Mouse (Mus musculus): ENCODE measurements around the gene Psmd4. TPM values are rescaled to one million over a fixed set of nuclear protein-coding genes. Genes with fewer than 3 reads are reported as not detected.
"Not testable (repeated sequence)": the region's sequence is repeated elsewhere in the genome, so short reads cannot be mapped to it uniquely, and the experiment has no call there.

The Psmd4 gene
- polyA plus RNA-seq, 1 experiment = 457 TPM

DNA sequence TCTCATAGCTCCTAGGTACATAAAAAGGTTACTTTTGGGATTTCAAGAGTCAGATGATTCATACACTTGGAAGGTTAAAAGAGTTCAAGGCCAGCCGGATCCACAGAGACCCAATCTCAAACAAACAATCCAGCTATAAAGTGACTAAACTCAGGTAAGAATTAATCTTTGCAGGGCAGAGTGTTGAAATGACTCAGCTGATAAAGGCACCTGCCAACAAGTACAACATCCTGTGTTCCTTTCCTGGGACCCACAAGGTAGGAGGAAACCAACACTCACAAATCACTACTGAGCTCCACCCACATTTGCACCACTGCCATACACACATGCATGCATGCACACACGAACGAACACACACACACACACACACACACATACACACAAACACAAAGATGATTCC lies 13.8 kb downstream of the Psmd4 start:
- no peak for TF ChIP-seq POLR2A (IDR thresholded peaks at IDR 0.05; ENCODE audit: insufficient read depth, low read depth, low read length)
- TF ChIP-seq CTCF (IDR thresholded peaks at IDR 0.05; ENCODE audit: insufficient read depth, low read depth, low read length) = no peak

DNA sequence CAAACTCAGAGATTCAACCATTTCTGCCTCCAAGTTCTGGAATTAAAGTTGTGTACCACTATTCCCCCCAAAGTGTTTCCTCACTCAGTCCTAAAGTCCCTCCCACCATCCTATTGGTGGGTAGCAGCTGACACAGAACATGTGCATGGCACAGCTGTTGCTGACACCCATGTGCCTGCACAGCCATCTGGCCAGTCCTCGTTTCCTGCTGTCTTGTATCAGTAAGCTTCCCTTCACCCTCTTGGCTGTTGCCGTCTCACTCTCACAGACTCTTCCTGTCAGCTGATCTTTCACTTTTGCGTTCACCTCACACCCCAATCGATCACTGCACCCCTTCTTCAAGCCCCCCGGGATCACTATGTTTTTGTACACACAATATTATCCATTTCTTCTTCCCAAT lies 14.7 kb downstream of the Psmd4 start:
- WGBS = 60% methylated on average over 5 of the region's 5 CpGs
- Histone ChIP-seq H3K4me1 (ENCODE audit: control insufficient read depth, insufficient read depth, low read length) (peaks cover 8% of the 10 kb centered on the region), H3K4me3 (ENCODE audit: insufficient read depth, low read depth, low read length) (no peak overlapping the region), H3K27ac (ENCODE audit: insufficient read depth, low read depth, low read length) (no peak overlapping the region)
- TF ChIP-seq CTCF (IDR thresholded peaks at IDR 0.05; ENCODE audit: insufficient read depth, low read depth, low read length) = no peak
- no peak for TF ChIP-seq POLR2A (IDR thresholded peaks at IDR 0.05; ENCODE audit: insufficient read depth, low read depth, low read length)

More for the DNA sequence above, 13.8 kb downstream of the Psmd4 start:
- Histone ChIP-seq H3K27ac (ENCODE audit: insufficient read depth, low read depth, low read length) (no peak overlapping the region), H3K4me3 (ENCODE audit: insufficient read depth, low read depth, low read length) (no peak overlapping the region), H3K4me1 (ENCODE audit: control insufficient read depth, insufficient read depth, low read length) (peaks cover 8% of the 10 kb centered on the region)
- WGBS = 82% methylated on average over 3 of the region's 3 CpGs

DNA sequence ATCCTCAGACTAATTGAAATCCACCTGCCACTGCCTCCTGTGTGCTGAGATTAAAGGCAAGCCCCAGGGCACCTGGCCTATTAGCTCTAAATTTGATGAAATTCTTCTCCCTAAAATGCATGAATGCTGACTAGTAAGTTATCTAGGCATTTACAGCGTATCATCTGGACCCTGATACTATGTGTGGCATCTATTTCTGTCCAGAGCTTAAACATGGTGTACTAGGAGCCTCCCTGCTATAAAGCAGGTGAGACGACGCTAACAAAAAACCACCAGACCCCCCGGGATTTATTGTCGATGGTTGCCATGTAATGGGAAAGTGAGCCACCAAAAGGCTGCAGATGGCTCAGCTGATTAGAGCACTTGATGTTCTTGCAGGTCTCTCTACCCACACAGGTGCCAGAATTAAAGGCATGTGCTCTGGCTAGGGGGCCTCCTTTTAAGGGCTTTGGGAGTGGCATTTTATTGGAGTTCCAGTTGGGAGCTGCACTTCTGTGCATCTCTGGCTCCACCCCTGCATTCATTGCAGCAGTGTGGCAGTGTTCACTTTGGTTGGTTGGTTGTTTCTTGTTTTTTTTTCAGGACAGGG lies 15.3 kb downstream of the Psmd4 start:
- TF ChIP-seq CTCF (IDR thresholded peaks at IDR 0.05; ENCODE audit: insufficient read depth, low read depth, low read length) = no peak
- TF ChIP-seq POLR2A (IDR thresholded peaks at IDR 0.05; ENCODE audit: insufficient read depth, low read depth, low read length) = no peak
- WGBS = 58% methylated on average over 5 of the region's 5 CpGs
- Histone ChIP-seq H3K27ac (ENCODE audit: insufficient read depth, low read depth, low read length) (no peak overlapping the region), H3K4me3 (ENCODE audit: insufficient read depth, low read depth, low read length) (no peak overlapping the region), H3K4me1 (ENCODE audit: control insufficient read depth, insufficient read depth, low read length) (peaks cover 8% of the 10 kb centered on the region)

DNA sequence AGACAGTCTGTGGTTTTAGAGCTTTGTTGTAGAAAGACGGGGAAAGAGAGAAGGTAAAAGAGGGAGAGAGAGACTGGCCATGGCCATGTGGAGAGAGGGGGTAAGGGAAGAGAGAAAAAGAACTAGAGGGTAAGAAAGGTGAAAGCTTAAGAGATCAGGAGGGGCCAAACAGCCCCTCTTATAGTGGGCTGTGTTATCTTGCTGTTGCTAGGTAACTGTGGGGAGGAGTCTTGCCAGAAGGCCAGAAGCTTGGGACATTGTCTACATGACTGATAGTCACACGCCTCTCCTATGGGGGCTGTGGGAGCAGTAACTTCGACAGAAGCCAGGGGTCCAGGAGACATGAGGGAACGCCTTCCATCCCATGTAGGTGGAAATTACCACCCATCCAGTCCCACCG lies 17.2 kb downstream of the Psmd4 start:
- Histone ChIP-seq H3K27ac (ENCODE audit: insufficient read depth, low read depth, low read length) (no peak overlapping the region), H3K4me3 (ENCODE audit: insufficient read depth, low read depth, low read length) (no peak overlapping the region), H3K4me1 (ENCODE audit: control insufficient read depth, insufficient read depth, low read length) (peaks cover 8% of the 10 kb centered on the region)
- TF ChIP-seq POLR2A (IDR thresholded peaks at IDR 0.05; ENCODE audit: insufficient read depth, low read depth, low read length) (no peak), CTCF (IDR thresholded peaks at IDR 0.05; ENCODE audit: insufficient read depth, low read depth, low read length) (no peak)
- 59% methylated on average over 5 of the region's 5 CpGs for WGBS

DNA sequence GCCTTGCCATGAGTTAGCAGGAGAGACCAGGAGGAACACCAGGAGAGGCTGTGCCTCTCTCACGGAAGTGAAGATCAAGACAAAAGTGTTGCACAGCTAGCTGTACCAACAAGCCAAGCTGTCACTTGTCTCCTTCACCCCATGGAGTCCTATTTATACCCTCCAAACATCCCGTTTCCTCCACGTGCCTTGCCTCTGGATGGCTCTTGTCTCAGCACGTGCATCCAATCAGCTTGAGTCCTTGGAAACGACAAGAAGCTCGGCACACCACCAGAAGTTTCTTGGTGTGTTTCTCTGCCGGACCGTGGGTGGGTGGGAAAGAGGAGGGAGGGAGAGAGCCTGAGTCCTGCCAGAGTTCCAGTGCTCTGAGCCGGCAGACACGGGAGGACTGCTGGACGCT lies 17.9 kb downstream of the Psmd4 start:
- Histone ChIP-seq H3K4me1 (ENCODE audit: control insufficient read depth, insufficient read depth, low read length) (peaks cover 8% of the 10 kb centered on the region), H3K4me3 (ENCODE audit: insufficient read depth, low read depth, low read length) (no peak overlapping the region), H3K27ac (ENCODE audit: insufficient read depth, low read depth, low read length) (no peak overlapping the region)
- no peak for TF ChIP-seq POLR2A (IDR thresholded peaks at IDR 0.05; ENCODE audit: insufficient read depth, low read depth, low read length)
- no peak for TF ChIP-seq CTCF (IDR thresholded peaks at IDR 0.05; ENCODE audit: insufficient read depth, low read depth, low read length)
- whole genome bisulfite sequencing = 7% methylated on average over 11 of the region's 11 CpGs

DNA sequence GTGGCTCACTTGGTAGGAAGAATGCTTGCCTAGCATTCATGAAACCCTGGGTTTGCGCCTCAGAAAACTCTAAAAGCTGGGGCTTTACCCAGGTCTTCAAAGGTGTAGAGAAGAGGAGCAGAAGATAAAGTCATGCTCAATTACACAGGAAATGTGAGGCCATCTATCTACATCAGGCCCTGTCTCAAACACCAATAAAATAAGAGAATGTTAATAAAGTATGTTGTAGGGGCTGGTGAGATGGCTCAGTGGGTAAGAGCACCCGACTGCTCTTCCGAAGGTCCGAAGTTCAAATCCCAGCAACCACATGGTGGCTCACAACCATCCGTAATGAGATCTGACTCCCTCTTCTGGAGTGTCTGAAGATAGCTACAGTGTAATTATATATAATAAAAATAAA lies 21.5 kb downstream of the Psmd4 start:
- not testable (repeated sequence) for H3K4me3 ChIP-seq (ENCODE audit: insufficient read depth, low read depth, low read length); H3K27ac ChIP-seq (ENCODE audit: insufficient read depth, low read depth, low read length); H3K4me1 ChIP-seq (ENCODE audit: control insufficient read depth, insufficient read depth, low read length)
- 88% methylated on average over 5 of the region's 5 CpGs for WGBS

DNA sequence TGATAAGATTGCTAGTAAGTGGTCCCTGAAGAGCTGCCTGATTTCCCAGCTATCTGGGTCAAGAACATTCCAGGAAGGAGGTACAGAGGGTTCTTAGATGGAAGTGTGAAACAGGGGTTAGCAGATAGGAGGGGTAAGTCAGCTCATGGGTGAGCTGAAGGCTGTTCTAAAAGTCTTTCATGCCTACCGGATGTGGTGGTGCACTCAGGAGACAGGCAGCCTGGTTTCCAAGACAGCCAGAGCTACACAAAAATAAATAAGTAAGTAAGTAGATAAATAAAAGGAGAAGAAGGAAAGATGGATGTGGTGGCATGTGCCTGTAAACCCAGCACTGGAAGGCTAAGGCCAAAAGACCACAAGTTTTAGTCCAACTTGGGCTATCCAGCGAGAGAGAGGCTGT lies 23.7 kb downstream of the Psmd4 start:
- H3K27ac ChIP-seq (ENCODE audit: insufficient read depth, low read depth, low read length) = no peak overlapping the region
- TF ChIP-seq POLR2A (IDR thresholded peaks at IDR 0.05; ENCODE audit: insufficient read depth, low read depth, low read length) (no peak), CTCF (IDR thresholded peaks at IDR 0.05; ENCODE audit: insufficient read depth, low read depth, low read length) (no peak)
- 88% methylated on average over 2 of the region's 2 CpGs for WGBS
- H3K4me3 ChIP-seq (ENCODE audit: insufficient read depth, low read depth, low read length) = no peak overlapping the region
- peaks cover 8% of the 10 kb centered on the region for H3K4me1 ChIP-seq (ENCODE audit: control insufficient read depth, insufficient read depth, low read length)

DNA sequence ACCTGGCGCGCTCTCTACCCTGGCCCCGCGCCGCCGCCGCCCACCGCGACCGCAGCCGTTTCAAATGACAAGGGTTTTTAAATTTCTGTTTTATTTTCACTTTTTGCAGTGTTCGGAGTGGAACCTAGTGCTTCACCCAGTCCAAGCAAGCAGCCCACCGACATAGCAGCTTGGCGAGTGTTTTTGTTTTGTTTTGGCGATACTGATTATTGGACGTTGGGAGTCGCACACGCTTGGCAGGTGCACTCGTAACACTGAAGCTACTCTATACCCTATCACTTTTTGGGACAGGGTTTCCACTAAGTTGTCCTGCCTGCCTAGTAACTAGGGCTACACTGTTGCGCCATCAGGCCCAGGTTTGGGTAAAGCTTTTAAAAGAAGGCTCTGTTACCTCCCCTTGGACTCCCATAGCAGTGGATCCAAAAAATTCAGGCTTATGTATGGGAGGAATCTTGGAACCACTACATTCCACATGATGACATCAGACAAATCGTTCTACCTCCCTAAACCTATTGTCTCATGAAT lies 25.8 kb downstream of the Psmd4 start:
- Histone ChIP-seq H3K4me1 (ENCODE audit: control insufficient read depth, insufficient read depth, low read length) (peaks cover 13% of the 10 kb centered on the region), H3K4me3 (ENCODE audit: insufficient read depth, low read depth, low read length) (peak overlapping the region; percentile 73), H3K27ac (ENCODE audit: insufficient read depth, low read depth, low read length) (no peak overlapping the region)
- no peak for TF ChIP-seq CTCF (IDR thresholded peaks at IDR 0.05; ENCODE audit: insufficient read depth, low read depth, low read length)
- no peak for TF ChIP-seq POLR2A (IDR thresholded peaks at IDR 0.05; ENCODE audit: insufficient read depth, low read depth, low read length)
- 2% methylated on average over 21 of the region's 21 CpGs for WGBS

DNA sequence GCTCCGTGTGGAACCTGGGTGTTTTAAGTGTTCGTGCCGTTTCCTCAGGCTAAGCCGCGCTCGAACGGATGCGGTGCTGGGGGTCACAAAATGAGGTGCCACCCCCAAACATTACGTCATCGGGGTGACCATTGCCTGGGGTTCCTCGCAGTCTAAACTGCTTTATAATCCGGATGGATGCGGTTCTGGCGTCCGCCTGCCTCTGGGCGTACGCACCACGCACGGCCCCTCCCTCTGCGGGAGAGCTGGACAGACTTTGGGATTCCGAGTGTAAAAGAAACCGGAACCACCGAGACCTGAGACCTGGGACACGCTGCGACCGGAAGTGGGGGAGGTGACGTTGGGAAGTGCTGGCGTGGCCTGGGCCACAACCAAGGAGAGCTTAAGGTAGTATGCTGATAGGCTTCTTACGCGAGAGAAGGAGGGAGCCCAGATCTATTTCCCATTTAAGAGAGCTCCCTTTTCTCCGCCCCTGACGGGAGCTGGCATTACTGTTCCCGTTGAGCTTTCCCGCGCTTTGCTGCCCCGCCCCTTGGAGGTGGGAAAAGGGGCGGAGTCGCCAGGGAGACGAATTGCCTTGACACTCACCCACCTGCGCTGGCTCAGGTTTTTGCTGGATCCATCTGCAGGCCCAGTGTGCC lies 26.4 kb downstream of the Psmd4 start:
- H3K4me3 ChIP-seq (ENCODE audit: insufficient read depth, low read depth, low read length) = peak overlapping the region; percentile 73
- under 1% methylated on average over 40 of the region's 40 CpGs for WGBS
- peak overlapping the region; percentile 91 for H3K27ac ChIP-seq (ENCODE audit: insufficient read depth, low read depth, low read length)
- peaks cover 13% of the 10 kb centered on the region for H3K4me1 ChIP-seq (ENCODE audit: control insufficient read depth, insufficient read depth, low read length)
- TF ChIP-seq CTCF (IDR thresholded peaks at IDR 0.05; ENCODE audit: insufficient read depth, low read depth, low read length) = no peak
- TF ChIP-seq POLR2A (IDR thresholded peaks at IDR 0.05; ENCODE audit: insufficient read depth, low read depth, low read length) = no peak
